Mouse (Mus musculus): ENCODE measurements around the gene Tmem104. TPM values are rescaled to one million over a fixed set of nuclear protein-coding genes. Genes with fewer than 3 reads are reported as not detected.

The Tmem104 gene
- total RNA-seq, 2 experiments from 2014 or later: 10.9 to 12.9 TPM

- peak in 1 of 2 experiments; percentile 31 for DNase-seq
These were observed 44.1 kb downstream of the Tmem104 start for GRCm38 (mm10) chr11:115231168-115231915.

- no peak for DNase-seq
These were observed 44.6 kb downstream of the Tmem104 start for GRCm38 (mm10) chr11:115231924-115232323.

DNA sequence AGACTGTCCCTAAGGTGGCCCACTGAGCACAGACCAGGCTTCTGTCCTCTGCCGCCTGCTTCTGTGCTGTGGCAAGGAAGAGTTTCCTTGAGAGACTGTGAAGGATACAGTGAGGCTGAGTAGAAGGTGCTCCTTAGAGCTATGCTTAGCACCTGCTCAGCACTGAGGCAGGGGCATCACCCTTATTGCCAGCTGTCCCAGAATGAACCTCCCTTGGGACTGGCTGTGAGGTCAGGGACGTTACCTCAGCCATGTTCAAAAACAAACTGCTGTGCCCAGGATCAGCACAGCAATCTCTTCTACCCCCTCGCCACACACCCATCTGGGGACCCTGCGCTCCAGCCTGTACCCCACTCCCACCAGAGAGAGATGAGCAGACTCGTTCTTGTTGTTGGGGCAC, 45.6 kb downstream of the Tmem104 start:
- no peak for DNase-seq

DNA sequence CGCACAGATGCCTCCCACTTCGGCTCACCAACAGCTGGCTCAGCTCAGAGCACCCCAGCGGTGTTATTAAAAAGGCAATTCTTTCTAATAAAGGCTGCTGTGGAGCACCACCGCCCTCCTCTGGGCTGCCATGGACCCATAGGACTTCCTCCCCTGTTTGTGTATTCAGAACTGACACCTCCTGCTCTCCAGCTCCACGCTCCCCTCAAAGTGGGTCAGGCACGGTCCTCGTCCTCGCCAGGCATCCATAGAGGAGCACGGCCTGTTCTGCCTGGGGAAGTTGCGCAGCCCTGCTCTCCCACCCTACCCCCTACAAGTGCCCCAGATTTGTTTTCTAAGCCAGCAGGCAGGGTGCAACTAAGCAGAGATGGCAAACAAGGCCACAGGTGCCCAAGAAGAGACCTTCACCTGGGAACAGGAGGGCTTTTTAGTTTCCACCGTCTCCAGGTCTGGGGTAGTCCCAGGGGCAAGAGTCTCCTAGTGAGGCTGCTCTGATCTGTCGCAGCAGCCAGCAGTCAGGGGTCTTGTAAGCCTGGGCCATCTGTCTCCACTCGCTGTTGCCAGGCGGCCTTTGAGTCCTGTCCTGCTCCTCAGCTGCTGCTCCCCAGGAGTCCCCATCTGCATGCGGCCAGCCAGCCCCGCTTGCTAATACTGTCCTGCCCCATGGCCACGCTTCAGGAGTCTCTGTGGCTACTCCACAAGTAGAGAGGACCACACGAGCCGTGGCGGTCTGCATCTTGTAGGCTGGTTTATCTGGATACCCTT, 46.4 kb downstream of the Tmem104 start:
- DNase-seq: no peak

- DNase-seq: no peak
These were observed 47.2 kb downstream of the Tmem104 start for GRCm38 (mm10) chr11:115234320-115235044.

- DNase-seq: no peak
These were observed 49.3 kb downstream of the Tmem104 start for GRCm38 (mm10) chr11:115236570-115236969.

GRCm38 (mm10) chr11:115241402-115241801, 54.1 kb downstream of the Tmem104 start:
- no peak for DNase-seq

GRCm38 (mm10) chr11:115242746-115243145, 55.5 kb downstream of the Tmem104 start:
- DNase-seq: no peak

DNA sequence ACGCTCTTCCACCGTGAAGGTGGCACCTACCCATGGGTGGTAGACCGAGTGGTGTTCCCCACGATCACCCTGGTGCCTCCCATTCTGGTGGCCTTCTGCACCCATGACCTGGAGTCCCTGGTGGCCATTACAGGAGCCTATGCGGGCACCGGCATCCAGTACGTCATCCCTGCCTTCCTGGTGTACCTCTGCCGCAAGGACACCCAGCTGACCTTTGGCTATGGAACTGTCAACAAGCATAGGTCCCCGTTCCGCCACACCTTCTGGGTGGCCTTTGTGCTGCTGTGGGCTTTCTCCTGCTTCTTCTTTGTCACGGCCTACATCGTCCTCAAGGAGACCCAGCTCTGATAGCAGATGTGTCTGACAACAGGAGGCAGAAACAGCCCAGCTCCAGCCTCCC, 56.5 kb downstream of the Tmem104 start:
- no peak for DNase-seq

GRCm38 (mm10) chr11:115244840-115245239, 57.6 kb downstream of the Tmem104 start:
- no peak for DNase-seq

- no peak for DNase-seq
These were observed 59.1 kb downstream of the Tmem104 start for GRCm38 (mm10) chr11:115246386-115246785.

DNA sequence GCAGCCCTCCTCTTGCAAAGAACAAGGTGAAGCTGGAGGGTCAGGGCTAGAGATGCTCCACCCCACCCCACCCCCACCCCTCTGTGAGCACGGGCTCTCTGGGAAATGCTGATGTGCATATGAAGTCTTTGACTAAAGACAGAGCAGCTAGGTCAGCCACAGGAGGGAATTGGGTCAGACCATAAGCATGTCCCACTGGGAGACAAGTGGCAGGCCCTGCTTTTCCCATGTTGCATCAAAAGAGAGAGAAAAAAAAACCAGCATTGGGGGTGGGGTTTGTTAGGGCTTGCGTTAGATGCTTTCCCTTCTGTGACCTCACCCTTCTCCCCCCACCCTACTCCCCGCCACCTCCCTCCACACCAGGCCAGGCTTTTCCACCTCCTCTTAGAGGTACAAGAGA, 60.0 kb downstream of the Tmem104 start:
- no peak for DNase-seq

- DNase-seq: no peak
These were observed 60.7 kb downstream of the Tmem104 start for GRCm38 (mm10) chr11:115247945-115248344.

GRCm38 (mm10) chr11:115249721-115250404, 62.6 kb downstream of the Tmem104 start:
- DNase-seq: no peak

DNA sequence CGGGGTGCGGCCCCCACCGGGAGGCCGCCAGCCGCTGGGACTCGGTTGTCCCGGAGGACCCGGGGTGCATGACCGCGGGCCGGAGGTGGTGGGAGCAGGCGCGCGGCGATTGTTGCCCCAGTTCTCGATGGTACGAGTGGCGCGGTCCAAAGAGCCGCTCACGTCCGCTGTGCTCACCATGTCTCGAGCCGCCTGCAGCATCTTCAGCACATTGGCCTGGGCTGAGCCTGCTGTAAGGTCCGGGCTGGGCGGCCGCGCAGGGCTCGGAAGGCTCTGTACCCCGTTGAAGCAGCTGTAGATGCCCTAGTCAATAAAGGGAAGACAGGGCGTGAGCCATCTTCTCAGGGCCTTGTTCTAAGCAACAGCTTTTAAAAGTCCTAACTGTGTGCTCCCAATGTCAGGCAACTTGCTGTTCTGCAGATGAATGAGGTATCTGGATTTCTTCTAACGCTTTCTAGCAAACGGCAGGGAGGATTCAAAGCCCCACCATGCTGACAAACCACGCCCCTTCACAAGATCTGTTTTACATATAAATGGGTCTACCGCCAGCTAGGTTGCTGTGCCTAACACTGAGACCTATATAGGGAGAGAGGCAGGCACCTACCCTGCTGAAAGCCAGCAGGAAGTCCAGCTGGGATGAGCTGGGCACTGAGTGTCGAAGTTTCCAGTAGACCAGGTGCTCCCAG, 63.3 kb downstream of the Tmem104 start:
- DNase-seq: no peak

GRCm38 (mm10) chr11:115251258-115251657, 64.0 kb downstream of the Tmem104 start:
- DNase-seq: no peak

DNA sequence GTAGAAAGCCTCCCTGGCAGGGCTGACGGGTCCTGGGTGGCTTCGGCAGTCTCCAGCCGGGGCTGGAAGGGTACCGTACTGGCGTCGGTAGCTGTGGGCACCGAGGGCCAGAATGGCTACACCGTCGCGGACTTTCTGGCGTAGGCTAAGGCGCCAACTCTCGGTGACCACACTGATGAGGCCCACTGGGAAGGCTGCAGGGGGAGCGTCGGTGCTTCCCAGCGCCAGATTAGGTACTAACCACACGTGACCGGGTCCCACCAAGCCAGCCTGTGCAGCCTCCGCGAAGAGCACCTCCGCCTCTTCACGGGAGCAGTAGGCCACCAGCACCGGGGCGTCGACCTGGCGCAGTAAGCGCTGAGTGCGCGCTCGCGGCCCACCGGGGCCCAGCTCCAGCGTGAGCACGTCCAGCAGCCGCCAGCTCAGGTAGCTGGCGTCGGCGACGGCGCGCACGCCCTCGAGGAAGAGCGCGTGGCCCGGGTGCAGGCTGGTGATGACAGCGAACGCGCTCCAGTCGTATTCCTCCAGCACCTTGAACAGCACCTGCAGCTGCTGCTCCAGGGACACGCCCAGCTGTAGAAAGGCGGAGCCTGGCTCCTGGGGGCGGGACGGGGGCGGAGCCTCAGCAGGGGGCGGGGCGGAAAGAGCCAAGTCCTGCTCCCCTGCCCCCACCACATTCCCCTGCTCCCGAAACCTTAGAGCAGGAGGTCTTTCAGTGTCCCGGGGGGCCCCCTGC, 70.7 kb downstream of the Tmem104 start:
- no peak for DNase-seq

DNA sequence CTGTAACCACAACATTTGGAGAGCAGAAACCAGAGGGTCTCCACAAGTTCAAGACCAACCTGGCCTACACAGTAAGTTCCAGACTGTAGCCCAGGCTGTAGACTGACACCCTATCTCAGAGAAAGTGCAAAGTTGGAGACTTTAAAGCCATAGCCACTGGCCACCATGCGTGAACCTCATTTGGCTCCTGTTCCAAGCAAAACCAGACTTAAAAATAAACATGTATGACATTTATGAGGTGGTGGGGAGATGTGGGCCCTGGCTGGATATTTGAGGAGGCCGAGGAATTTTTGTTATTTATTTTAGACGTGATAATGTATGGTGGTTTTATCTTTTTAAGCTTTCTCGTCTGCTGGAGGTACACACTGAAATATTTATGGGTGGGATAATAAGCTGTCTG, 71.8 kb downstream of the Tmem104 start:
- DNase-seq: no peak

DNA sequence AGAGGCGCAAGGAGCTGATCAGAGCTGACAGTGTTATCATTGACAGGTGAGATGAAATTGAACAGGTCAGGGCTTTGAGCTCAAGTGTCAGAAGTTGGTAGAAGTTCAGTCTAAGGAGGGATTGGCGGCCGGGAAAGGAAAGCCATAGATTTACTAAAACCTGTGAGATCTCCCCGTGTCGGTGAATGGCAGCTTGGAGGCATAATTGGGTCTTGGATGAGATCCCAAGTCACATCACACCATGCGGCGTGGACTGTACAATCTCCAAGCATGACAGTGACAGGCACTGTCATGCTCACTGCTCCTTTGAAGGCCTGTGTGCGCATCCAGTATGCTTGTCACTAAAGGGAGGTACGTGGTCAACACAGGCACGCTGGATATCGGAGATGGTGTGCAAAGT, 75.7 kb downstream of the Tmem104 start:
- no peak for DNase-seq

- DNase-seq: no peak
These were observed 77.0 kb downstream of the Tmem104 start for GRCm38 (mm10) chr11:115264136-115264861.

Measured in heart, adult 18-20 months (tissue).